Mouse (Mus musculus) erythroblast, embryonic 14.5 days (primary cell): ENCODE measurements around the gene Fhl2. TPM values are rescaled to one million over a fixed set of nuclear protein-coding genes. Genes with fewer than 3 reads are reported as not detected.
"Not testable (repeated sequence)": the region's sequence is repeated elsewhere in the genome, so short reads cannot be mapped to it uniquely, and the experiment has no call there.

ENCODE experiments used
- H3K27me3 ChIP-seq: 2 replicates; pipeline ENCODE4 v1.6.1; 2012; ENCODE audit warnings: inconsistent platforms; ENCODE audit not compliant: control insufficient read depth
- H3K36me3 ChIP-seq: 2 replicates; pipeline ENCODE4 v1.6.1; 2012; ENCODE audit warnings: mild to moderate bottlenecking, inconsistent platforms; ENCODE audit not compliant: control insufficient read depth
- H3K4me1 ChIP-seq: 2 replicates; pipeline ENCODE4 v1.6.1; 2012; ENCODE audit warnings: inconsistent platforms; ENCODE audit not compliant: control insufficient read depth
- H3K4me3 ChIP-seq: replicated peaks from 2 replicates; pipeline ENCODE3; 2012; ENCODE audit warnings: moderate library complexity, mild to moderate bottlenecking, inconsistent platforms
- H3K9me3 ChIP-seq: 2 replicates; pipeline ENCODE4 v1.6.1; 2012; ENCODE audit warnings: low read length, inconsistent platforms, mixed read lengths; ENCODE audit not compliant: control insufficient read depth
- GATA1 ChIP-seq: IDR thresholded peaks from 2 replicates; pipeline ENCODE4 v1.6.1; 2012; ENCODE audit warnings: low read length, inconsistent platforms, mixed read lengths
- TAL1 ChIP-seq: IDR thresholded peaks from 3 replicates; pipeline ENCODE4 v1.6.1; 2012; ENCODE audit warnings: low read length, inconsistent platforms, mixed read lengths
- polyA plus RNA-seq: library from polyadenylated mRNA; stranded (reverse); fragments of >175 nt; gene quantifications from 2 replicates; pipeline ENCODE4 v1.2.3, GENCODE M21; 2012

Fhl2 gene
- polyA plus RNA-seq, 1 experiment = not detected

- H3K4me1 ChIP-seq = no peaks in the 10 kb centered on the region
- TF ChIP-seq GATA1 = no peak
- no peak for TF ChIP-seq TAL1
- no peaks in the 10 kb centered on the region for H3K9me3 ChIP-seq
- no peaks in the 10 kb centered on the region for H3K36me3 ChIP-seq
- no peaks in the 10 kb centered on the region for H3K27me3 ChIP-seq
- H3K4me3 ChIP-seq = no peak overlapping the region
Measured at GRCm38 (mm10) chr1:43199210-43199866, 2.6 kb upstream of the Fhl2 start.

- Histone ChIP-seq H3K27me3 (no peaks in the 10 kb centered on the region), H3K4me1 (no peaks in the 10 kb centered on the region), H3K9me3 (no peaks in the 10 kb centered on the region), H3K36me3 (no peaks in the 10 kb centered on the region), H3K4me3 (no peak overlapping the region)
- no peak for TF ChIP-seq GATA1
- no peak for TF ChIP-seq TAL1
Measured at GRCm38 (mm10) chr1:43196059-43196458, 725 bp downstream of the Fhl2 start.

DNA sequence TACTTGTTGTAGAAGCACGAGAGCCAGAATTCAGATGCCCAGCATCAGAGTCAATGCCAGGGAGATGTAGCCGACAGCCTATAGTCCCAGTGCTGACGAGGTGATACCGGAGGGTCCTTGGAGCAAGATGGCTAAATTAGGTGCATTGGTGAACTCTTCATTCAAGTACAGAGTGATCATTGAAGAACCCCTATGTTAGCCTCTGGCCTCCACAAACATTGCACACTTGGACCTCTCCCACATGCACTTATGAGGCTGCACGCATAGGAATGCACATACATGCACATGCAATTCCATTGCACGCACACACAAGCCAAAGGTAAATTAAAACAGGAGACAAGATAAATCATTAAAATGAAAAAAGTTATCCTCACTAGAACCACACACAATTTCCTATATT lies 3.4 kb downstream of the Fhl2 start:
- Histone ChIP-seq H3K9me3 (no peaks in the 10 kb centered on the region), H3K4me3 (no peak overlapping the region), H3K27me3 (no peaks in the 10 kb centered on the region), H3K36me3 (no peaks in the 10 kb centered on the region), H3K4me1 (no peaks in the 10 kb centered on the region)
- TF ChIP-seq GATA1 (no peak), TAL1 (no peak)

- Histone ChIP-seq H3K27me3 (no peaks in the 10 kb centered on the region), H3K36me3 (no peaks in the 10 kb centered on the region), H3K9me3 (no peaks in the 10 kb centered on the region), H3K4me1 (no peaks in the 10 kb centered on the region), H3K4me3 (no peak overlapping the region)
- TF ChIP-seq TAL1 = no peak
- TF ChIP-seq GATA1 = no peak
Measured at GRCm38 (mm10) chr1:43192471-43192870, 4.3 kb downstream of the Fhl2 start.

- Histone ChIP-seq H3K9me3 (no peaks in the 10 kb centered on the region), H3K4me1 (no peaks in the 10 kb centered on the region), H3K27me3 (no peaks in the 10 kb centered on the region), H3K4me3 (no peak overlapping the region), H3K36me3 (no peaks in the 10 kb centered on the region)
- TF ChIP-seq TAL1 = no peak
- TF ChIP-seq GATA1 = no peak
Measured at GRCm38 (mm10) chr1:43191078-43191477, 5.7 kb downstream of the Fhl2 start.

DNA sequence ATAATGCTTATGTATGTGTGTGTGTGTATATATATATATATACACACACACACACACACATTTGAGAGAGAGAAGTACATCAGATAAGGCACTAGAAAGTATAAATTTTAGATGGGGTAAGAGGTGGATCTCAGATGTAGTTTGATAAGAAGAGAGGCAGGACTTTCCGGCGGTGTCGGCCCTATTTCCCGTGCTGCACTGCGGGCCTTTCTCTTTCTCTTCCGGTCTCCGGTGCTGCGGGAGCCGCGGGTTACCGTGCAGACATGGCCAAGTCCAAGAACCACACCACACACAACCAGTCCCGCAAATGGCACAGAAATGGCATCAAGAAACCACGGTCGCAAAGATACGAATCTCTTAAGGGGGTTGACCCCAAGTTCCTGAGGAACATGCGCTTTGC lies 7.9 kb downstream of the Fhl2 start:
- not testable (repeated sequence) for H3K4me3 ChIP-seq, H3K36me3 ChIP-seq, H3K27me3 ChIP-seq, H3K9me3 ChIP-seq, H3K4me1 ChIP-seq

- H3K36me3 ChIP-seq = no peaks in the 10 kb centered on the region
- H3K4me1 ChIP-seq = no peaks in the 10 kb centered on the region
- no peaks in the 10 kb centered on the region for H3K9me3 ChIP-seq
- no peak overlapping the region for H3K4me3 ChIP-seq
- no peaks in the 10 kb centered on the region for H3K27me3 ChIP-seq
- TF ChIP-seq TAL1 (no peak), GATA1 (no peak)
Measured at GRCm38 (mm10) chr1:43186334-43186733, 10.4 kb downstream of the Fhl2 start.

DNA sequence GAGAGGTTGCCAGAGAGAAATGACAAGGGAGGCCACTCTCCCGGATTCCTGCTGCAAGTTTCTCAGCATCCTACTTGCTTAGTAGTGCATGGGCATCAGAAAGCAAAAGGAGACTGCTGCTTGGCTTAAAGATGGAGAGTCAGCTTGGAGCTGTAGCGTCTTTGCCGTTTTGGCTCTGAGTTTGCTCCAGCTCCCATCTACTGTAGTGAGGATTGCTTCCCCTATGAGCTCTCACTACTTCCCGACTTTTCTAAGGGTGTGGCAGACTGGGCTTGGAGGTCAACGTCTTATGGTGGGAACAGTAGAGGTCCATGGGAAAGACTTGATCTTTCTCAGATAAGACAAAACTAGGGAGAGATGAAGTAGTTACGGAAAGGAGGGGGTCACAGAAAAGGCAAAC lies 15.9 kb downstream of the Fhl2 start:
- H3K4me3 ChIP-seq = no peak overlapping the region
- no peaks in the 10 kb centered on the region for H3K27me3 ChIP-seq
- H3K4me1 ChIP-seq = no peaks in the 10 kb centered on the region
- no peak for TF ChIP-seq GATA1
- TF ChIP-seq TAL1 = no peak
- no peaks in the 10 kb centered on the region for H3K9me3 ChIP-seq
- H3K36me3 ChIP-seq = no peaks in the 10 kb centered on the region

GRCm38 (mm10) chr1:43178780-43179179 lies 18.0 kb downstream of the Fhl2 start:
- Histone ChIP-seq H3K9me3 (no peaks in the 10 kb centered on the region), H3K4me3 (no peak overlapping the region), H3K27me3 (no peaks in the 10 kb centered on the region), H3K36me3 (no peaks in the 10 kb centered on the region), H3K4me1 (no peaks in the 10 kb centered on the region)
- no peak for TF ChIP-seq TAL1

DNA sequence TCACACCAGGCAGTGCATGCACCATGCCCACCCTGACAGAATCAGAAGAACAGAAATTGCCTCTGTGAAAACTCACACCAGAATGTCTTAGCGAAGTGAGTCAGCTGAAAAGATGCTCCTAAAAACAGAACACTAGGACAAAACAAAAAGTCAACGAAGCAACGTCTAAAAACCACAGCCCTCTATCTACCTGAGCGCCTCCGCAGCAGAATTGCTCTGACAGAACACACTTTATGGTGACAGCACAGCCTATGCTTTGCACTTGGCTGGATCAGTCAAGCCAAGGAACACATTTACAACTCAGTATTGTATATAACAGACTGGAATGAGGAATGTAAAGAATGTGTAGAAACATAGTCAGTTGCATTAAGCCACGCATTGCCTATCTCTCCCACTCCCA lies 18.4 kb downstream of the Fhl2 start:
- TF ChIP-seq TAL1 (no peak), GATA1 (no peak)
- H3K9me3 ChIP-seq = no peaks in the 10 kb centered on the region
- no peaks in the 10 kb centered on the region for H3K36me3 ChIP-seq
- H3K27me3 ChIP-seq = no peaks in the 10 kb centered on the region
- H3K4me1 ChIP-seq = no peaks in the 10 kb centered on the region
- H3K4me3 ChIP-seq = no peak overlapping the region
